Mouse (Mus musculus) kidney, adult 2 months (tissue): ENCODE data around the gene Lipe.

Experiments used
- CTCF ChIP-seq: fragments of 200-500 bp; conservative IDR thresholded peaks from 2 replicates; pipeline ENCODE4 v1.5.1; 2011; ENCODE audit warnings: low read depth, mild to moderate bottlenecking, control low read depth, low read length, moderate library complexity, mixed read lengths; ENCODE audit not compliant: insufficient read depth, insufficient read length
- POLR2A ChIP-seq: fragments of 200-500 bp; IDR thresholded peaks from one replicate; pipeline ENCODE4 v1.6.1; 2011; ENCODE audit warnings: low read depth, low read length, control low read depth

DNA sequence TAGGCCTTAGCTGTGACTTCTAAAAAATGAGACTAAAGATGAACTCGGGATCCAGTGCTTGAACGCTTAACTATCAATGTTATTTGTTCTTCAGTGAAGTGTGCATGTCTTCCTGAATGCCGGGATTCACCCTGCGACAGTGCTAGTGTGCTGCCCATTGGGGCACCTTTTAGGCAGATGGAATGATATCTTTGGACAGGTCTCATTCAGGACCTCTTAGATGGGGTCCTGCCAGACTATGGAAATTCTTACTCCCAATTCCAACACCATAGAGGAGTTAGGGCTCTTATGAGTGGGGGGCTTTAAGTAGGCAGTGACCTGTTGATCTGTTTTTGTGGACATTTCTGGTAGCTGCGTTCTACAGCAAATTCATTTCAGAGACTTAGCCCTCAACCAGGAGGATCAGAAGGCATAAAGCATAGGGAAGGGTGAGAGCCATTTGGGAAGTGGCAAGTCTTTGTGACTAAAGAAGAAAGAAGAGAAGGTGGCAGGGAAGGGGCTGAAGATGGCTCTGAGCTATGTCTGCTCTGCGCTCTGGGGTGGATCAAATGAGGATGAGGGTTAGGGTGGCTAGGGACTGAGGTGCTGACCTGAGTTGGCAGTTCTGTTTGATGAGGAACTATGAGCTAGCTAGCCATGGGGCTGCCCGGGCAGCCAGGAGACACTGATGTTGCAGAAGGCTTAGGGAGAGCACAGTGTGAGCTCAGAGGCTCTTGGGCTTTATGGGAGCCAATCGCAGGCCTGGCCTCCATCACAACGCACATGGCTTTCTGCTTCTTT is 35.5 kb upstream of the Lipe start:
- TF ChIP-seq CTCF (no peak), POLR2A (no peak)
